Mouse (Mus musculus): Measurements from ENCODE around the gene Zdhhc17. TPM values are rescaled to one million over a fixed set of nuclear protein-coding genes. Genes with fewer than 3 reads are reported as not detected.

The Zdhhc17 gene
- polyA plus RNA-seq, 1 experiment from 2014 or later, result 19.7 TPM

- H3K9me3 ChIP-seq (replicated peaks; ENCODE audit: control insufficient read depth, low read length), result no peaks in the 10 kb centered on the region
- peak overlapping the region; percentile 100; the same call in 1 of the 2 replicates for H3K9ac ChIP-seq (ENCODE audit: low read depth, low read length)
- H3K4me1 ChIP-seq (ENCODE audit: control insufficient read depth, insufficient read depth, low read length), result peaks cover 4% of the 10 kb centered on the region; the same call in 1 of the 2 replicates
- H3K27ac ChIP-seq (ENCODE audit: low read depth, low read length), result no peak overlapping the region
- no peaks in the 10 kb centered on the region for H3K27me3 ChIP-seq (ENCODE audit: control insufficient read depth, insufficient read depth, low read length)
- WGBS (ENCODE audit: insufficient replicate concordance), result 7% methylated on average over 14 of the region's 14 CpGs
- H3K4me3 ChIP-seq (ENCODE audit: low read depth, low read length), result peak overlapping the region; percentile 92
- ATAC-seq (replicated peaks; ENCODE audit: insufficient number of reproducible peaks, low FRiP score, low TSS enrichment), result no peak
- H3K4me2 ChIP-seq, result peak overlapping the region; percentile 88
- H3K36me3 ChIP-seq (ENCODE audit: control insufficient read depth, insufficient read depth, low read length), result no peaks in the 10 kb centered on the region
Observed at GRCm38 (mm10) chr10:111011226-111011765, 1.4 kb upstream of the Zdhhc17 start.

- Histone ChIP-seq H3K9me3 (replicated peaks; ENCODE audit: control insufficient read depth, low read length) (no peaks in the 10 kb centered on the region), H3K9ac (ENCODE audit: low read depth, low read length) (peak overlapping the region; percentile 100), H3K4me3 (ENCODE audit: low read depth, low read length) (peak overlapping the region; percentile 92), H3K4me1 (ENCODE audit: control insufficient read depth, insufficient read depth, low read length) (peaks cover 10% of the 10 kb centered on the region), H3K36me3 (ENCODE audit: control insufficient read depth, insufficient read depth, low read length) (no peaks in the 10 kb centered on the region), H3K27me3 (ENCODE audit: control insufficient read depth, insufficient read depth, low read length) (no peaks in the 10 kb centered on the region), H3K27ac (ENCODE audit: low read depth, low read length) (peak overlapping the region; percentile 99), H3K4me2 (peak overlapping the region; percentile 88)
- WGBS (ENCODE audit: insufficient replicate concordance), result under 1% methylated on average over 19 of the region's 19 CpGs
- no peak for ATAC-seq (replicated peaks; ENCODE audit: insufficient number of reproducible peaks, low FRiP score, low TSS enrichment)
Observed at GRCm38 (mm10) chr10:111010480-111011225, 713 bp upstream of the Zdhhc17 start.

GRCm38 (mm10) chr10:111009113-111009640, 763 bp downstream of the Zdhhc17 start:
- Histone ChIP-seq H3K4me1 (ENCODE audit: control insufficient read depth, insufficient read depth, low read length) (peaks cover 14% of the 10 kb centered on the region), H3K9me3 (replicated peaks; ENCODE audit: control insufficient read depth, low read length) (no peaks in the 10 kb centered on the region), H3K27ac (ENCODE audit: low read depth, low read length) (peak overlapping the region; percentile 99), H3K9ac (ENCODE audit: low read depth, low read length) (peak overlapping the region; percentile 100), H3K4me2 (peak overlapping the region; percentile 88), H3K4me3 (ENCODE audit: low read depth, low read length) (peak overlapping the region; percentile 92), H3K36me3 (ENCODE audit: control insufficient read depth, insufficient read depth, low read length) (no peaks in the 10 kb centered on the region), H3K27me3 (ENCODE audit: control insufficient read depth, insufficient read depth, low read length) (no peaks in the 10 kb centered on the region)
- ATAC-seq (replicated peaks; ENCODE audit: insufficient number of reproducible peaks, low FRiP score, low TSS enrichment), result no peak
- 1% methylated on average over 28 of the region's 28 CpGs for WGBS (ENCODE audit: insufficient replicate concordance)

- H3K36me3 ChIP-seq (ENCODE audit: control insufficient read depth, insufficient read depth, low read length), result no peaks in the 10 kb centered on the region
- no peak overlapping the region for H3K9ac ChIP-seq (ENCODE audit: low read depth, low read length)
- no peak overlapping the region for H3K27ac ChIP-seq (ENCODE audit: low read depth, low read length)
- peaks cover 14% of the 10 kb centered on the region for H3K4me1 ChIP-seq (ENCODE audit: control insufficient read depth, insufficient read depth, low read length)
- 82% methylated on average over 4 of the region's 4 CpGs for WGBS (ENCODE audit: insufficient replicate concordance)
- no peaks in the 10 kb centered on the region for H3K9me3 ChIP-seq (replicated peaks; ENCODE audit: control insufficient read depth, low read length)
- no peak for ATAC-seq (replicated peaks; ENCODE audit: insufficient number of reproducible peaks, low FRiP score, low TSS enrichment)
- H3K27me3 ChIP-seq (ENCODE audit: control insufficient read depth, insufficient read depth, low read length), result no peaks in the 10 kb centered on the region
- no peak overlapping the region for H3K4me3 ChIP-seq (ENCODE audit: low read depth, low read length)
- no peak overlapping the region for H3K4me2 ChIP-seq
Observed at GRCm38 (mm10) chr10:111007687-111008086, 2.3 kb downstream of the Zdhhc17 start.

GRCm38 (mm10) chr10:111005611-111006488, 4.1 kb downstream of the Zdhhc17 start:
- H3K4me3 ChIP-seq (ENCODE audit: low read depth, low read length), result no peak overlapping the region
- H3K9me3 ChIP-seq (replicated peaks; ENCODE audit: control insufficient read depth, low read length), result no peaks in the 10 kb centered on the region
- peak overlapping the region; percentile 29; the same call in 1 of the 2 replicates for H3K27ac ChIP-seq (ENCODE audit: low read depth, low read length)

GRCm38 (mm10) chr10:111004220-111004619, 5.7 kb downstream of the Zdhhc17 start:
- H3K36me3 ChIP-seq (ENCODE audit: control insufficient read depth, insufficient read depth, low read length), result no peaks in the 10 kb centered on the region
- H3K27ac ChIP-seq (ENCODE audit: low read depth, low read length), result no peak overlapping the region
- no peak overlapping the region for H3K4me2 ChIP-seq
- no peaks in the 10 kb centered on the region for H3K9me3 ChIP-seq (replicated peaks; ENCODE audit: control insufficient read depth, low read length)
- H3K9ac ChIP-seq (ENCODE audit: low read depth, low read length), result no peak overlapping the region
- no peaks in the 10 kb centered on the region for H3K27me3 ChIP-seq (ENCODE audit: control insufficient read depth, insufficient read depth, low read length)
- no peak for ATAC-seq (replicated peaks; ENCODE audit: insufficient number of reproducible peaks, low FRiP score, low TSS enrichment)
- H3K4me3 ChIP-seq (ENCODE audit: low read depth, low read length), result no peak overlapping the region
- peaks cover 14% of the 10 kb centered on the region for H3K4me1 ChIP-seq (ENCODE audit: control insufficient read depth, insufficient read depth, low read length)
- WGBS (ENCODE audit: insufficient replicate concordance), result 91% methylated on average over 6 of the region's 6 CpGs

More at GRCm38 (mm10) chr10:111005611-111006488, 4.1 kb downstream of the Zdhhc17 start:
- H3K27me3 ChIP-seq (ENCODE audit: control insufficient read depth, insufficient read depth, low read length), result no peaks in the 10 kb centered on the region
- H3K9ac ChIP-seq (ENCODE audit: low read depth, low read length), result no peak overlapping the region
- no peak for ATAC-seq (replicated peaks; ENCODE audit: insufficient number of reproducible peaks, low FRiP score, low TSS enrichment)
- WGBS (ENCODE audit: insufficient replicate concordance), result 31% methylated on average over 14 of the region's 14 CpGs
- H3K4me2 ChIP-seq, result peak overlapping the region; percentile 42
- H3K36me3 ChIP-seq (ENCODE audit: control insufficient read depth, insufficient read depth, low read length), result no peaks in the 10 kb centered on the region
- peaks cover 14% of the 10 kb centered on the region for H3K4me1 ChIP-seq (ENCODE audit: control insufficient read depth, insufficient read depth, low read length)

- H3K4me1 ChIP-seq (ENCODE audit: control insufficient read depth, insufficient read depth, low read length), result peaks cover 6% of the 10 kb centered on the region
- 66% methylated on average over 5 of the region's 5 CpGs for WGBS (ENCODE audit: insufficient replicate concordance)
- no peaks in the 10 kb centered on the region for H3K36me3 ChIP-seq (ENCODE audit: control insufficient read depth, insufficient read depth, low read length)
- no peak for ATAC-seq (replicated peaks; ENCODE audit: insufficient number of reproducible peaks, low FRiP score, low TSS enrichment)
- H3K9me3 ChIP-seq (replicated peaks; ENCODE audit: control insufficient read depth, low read length), result no peaks in the 10 kb centered on the region
- no peak overlapping the region for H3K4me2 ChIP-seq
- no peak overlapping the region for H3K27ac ChIP-seq (ENCODE audit: low read depth, low read length)
- H3K27me3 ChIP-seq (ENCODE audit: control insufficient read depth, insufficient read depth, low read length), result no peaks in the 10 kb centered on the region
- no peak overlapping the region for H3K4me3 ChIP-seq (ENCODE audit: low read depth, low read length)
- H3K9ac ChIP-seq (ENCODE audit: low read depth, low read length), result no peak overlapping the region
Observed at GRCm38 (mm10) chr10:110999201-110999600, 10.7 kb downstream of the Zdhhc17 start.

- no peaks in the 10 kb centered on the region for H3K36me3 ChIP-seq (ENCODE audit: control insufficient read depth, insufficient read depth, low read length)
- no peak overlapping the region for H3K4me2 ChIP-seq
- WGBS (ENCODE audit: insufficient replicate concordance), result 78% methylated on average over 6 of the region's 6 CpGs
- ATAC-seq (replicated peaks; ENCODE audit: insufficient number of reproducible peaks, low FRiP score, low TSS enrichment), result no peak
- H3K27ac ChIP-seq (ENCODE audit: low read depth, low read length), result no peak overlapping the region
- H3K4me3 ChIP-seq (ENCODE audit: low read depth, low read length), result no peak overlapping the region
- peaks cover 9% of the 10 kb centered on the region for H3K4me1 ChIP-seq (ENCODE audit: control insufficient read depth, insufficient read depth, low read length)
- no peaks in the 10 kb centered on the region for H3K27me3 ChIP-seq (ENCODE audit: control insufficient read depth, insufficient read depth, low read length)
- H3K9me3 ChIP-seq (replicated peaks; ENCODE audit: control insufficient read depth, low read length), result no peaks in the 10 kb centered on the region
- no peak overlapping the region for H3K9ac ChIP-seq (ENCODE audit: low read depth, low read length)
Observed at GRCm38 (mm10) chr10:110997180-110997579, 12.8 kb downstream of the Zdhhc17 start.
